Mouse (Mus musculus): ENCODE results near the gene Gm15217. TPM values are rescaled to one million over a fixed set of nuclear protein-coding genes. Genes with fewer than 3 reads are reported as not detected.

The Gm15217 gene
- total and polyA plus RNA-seq, 2 experiments from 2014 or later, result not detected

DNA sequence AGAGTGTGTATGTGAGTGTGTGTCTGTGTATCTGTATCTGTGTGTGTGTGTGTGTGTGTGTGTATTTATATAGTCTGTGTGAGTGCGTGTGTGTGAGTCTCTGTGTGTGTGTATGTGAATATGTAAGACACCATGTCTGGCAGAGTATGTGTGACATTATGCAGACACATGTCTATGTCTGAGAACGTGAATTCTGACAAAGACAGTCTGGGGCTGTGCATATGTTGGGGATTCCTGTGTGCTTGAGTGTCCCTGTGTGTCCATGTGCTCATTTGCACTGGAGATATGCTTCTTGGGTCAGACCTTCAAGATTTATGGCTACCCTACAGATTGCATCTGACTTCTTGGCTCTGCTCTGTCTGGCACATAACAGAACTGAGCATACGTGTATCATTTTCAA lies 42.6 kb downstream of the Gm15217 start:
- no peak for ATAC-seq (ENCODE audit: low FRiP score)
- no peaks in the 10 kb centered on the region for H3K4me1 ChIP-seq (ENCODE audit: insufficient read depth, low read length)
- H3K36me3 ChIP-seq (ENCODE audit: insufficient read depth, low read length), result no peaks in the 10 kb centered on the region
- DNase-seq (ENCODE audit: low spot score), result no peak
- no peak overlapping the region for H3K27ac ChIP-seq (ENCODE audit: low read depth, low read length)
- no peaks in the 10 kb centered on the region for H3K9me3 ChIP-seq (ENCODE audit: low read length)
- WGBS, result 88% methylated on average over 3 of the region's 3 CpGs
- no peak overlapping the region for H3K4me3 ChIP-seq (ENCODE audit: low read depth, low read length)
- no peak overlapping the region for H3K9ac ChIP-seq (replicated peaks; ENCODE audit: low read length, poor library complexity, severe bottlenecking)
- TF ChIP-seq CTCF (IDR thresholded peaks at IDR 0.05), result no peak
- no peak overlapping the region for H3K4me2 ChIP-seq (ENCODE audit: low read depth, low read length, poor library complexity, severe bottlenecking)
- H3K27me3 ChIP-seq (ENCODE audit: insufficient read depth, low read length), result no peaks in the 10 kb centered on the region

DNA sequence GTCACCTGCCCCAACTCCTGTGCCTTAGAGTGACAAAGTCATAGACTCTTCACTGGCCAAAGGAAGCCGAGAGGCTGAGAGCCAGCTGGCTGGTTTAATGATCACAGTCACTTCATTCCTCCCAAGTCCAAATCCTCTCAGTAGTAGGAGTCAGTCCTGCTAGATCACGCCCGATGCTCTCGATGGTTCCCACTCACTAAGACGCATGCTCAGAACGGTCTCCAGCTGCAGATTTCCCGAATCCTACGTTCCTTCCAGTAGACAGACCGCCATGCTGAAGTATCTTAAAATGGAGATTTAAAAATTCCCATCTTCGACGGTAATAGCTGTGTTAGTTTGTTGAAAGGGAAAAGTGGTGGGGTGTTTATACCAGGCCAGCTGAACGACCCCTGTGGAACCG lies 48.0 kb downstream of the Gm15217 start:
- no peak for TF ChIP-seq CTCF (IDR thresholded peaks at IDR 0.05)
- WGBS, result 95% methylated on average over 13 of the region's 13 CpGs
- H3K4me2 ChIP-seq (ENCODE audit: low read depth, low read length, poor library complexity, severe bottlenecking), result no peak overlapping the region
- no peak overlapping the region for H3K4me3 ChIP-seq (ENCODE audit: low read depth, low read length)
- ATAC-seq (ENCODE audit: low FRiP score) (no peak), DNase-seq (ENCODE audit: low spot score) (no peak)
- H3K9ac ChIP-seq (replicated peaks; ENCODE audit: low read length, poor library complexity, severe bottlenecking), result no peak overlapping the region
- H3K27ac ChIP-seq (ENCODE audit: low read depth, low read length), result no peak overlapping the region
- no peaks in the 10 kb centered on the region for H3K9me3 ChIP-seq (ENCODE audit: low read length)
- H3K36me3 ChIP-seq (ENCODE audit: insufficient read depth, low read length), result no peaks in the 10 kb centered on the region
- no peaks in the 10 kb centered on the region for H3K4me1 ChIP-seq (ENCODE audit: insufficient read depth, low read length)
- no peaks in the 10 kb centered on the region for H3K27me3 ChIP-seq (ENCODE audit: insufficient read depth, low read length)

DNA sequence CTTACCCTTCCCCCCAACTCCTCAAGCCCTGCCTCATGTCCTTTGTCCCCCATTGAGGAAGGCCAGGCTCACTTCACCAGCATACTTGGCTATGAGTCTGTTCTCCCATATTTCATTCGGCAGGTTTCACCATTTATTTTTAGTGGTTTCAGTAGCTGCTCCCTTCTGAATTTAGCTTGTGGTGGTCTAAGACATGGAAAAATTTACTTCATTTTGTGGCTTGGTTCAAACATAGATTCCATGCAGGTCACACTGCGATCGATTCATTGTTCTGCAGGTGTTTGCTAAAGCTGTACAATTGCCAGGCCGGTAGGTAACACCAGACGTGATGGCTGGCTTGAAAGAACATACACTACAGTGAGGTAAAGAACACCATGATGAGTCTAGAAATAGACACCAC lies 51.0 kb downstream of the Gm15217 start:
- DNase-seq (ENCODE audit: low spot score) (no peak), ATAC-seq (ENCODE audit: low FRiP score) (no peak)
- Histone ChIP-seq H3K36me3 (ENCODE audit: insufficient read depth, low read length) (no peaks in the 10 kb centered on the region), H3K9me3 (ENCODE audit: low read length) (no peaks in the 10 kb centered on the region), H3K4me1 (ENCODE audit: insufficient read depth, low read length) (no peaks in the 10 kb centered on the region), H3K4me3 (ENCODE audit: low read depth, low read length) (no peak overlapping the region), H3K27me3 (ENCODE audit: insufficient read depth, low read length) (no peaks in the 10 kb centered on the region), H3K4me2 (ENCODE audit: low read depth, low read length, poor library complexity, severe bottlenecking) (no peak overlapping the region), H3K27ac (ENCODE audit: low read depth, low read length) (no peak overlapping the region), H3K9ac (replicated peaks; ENCODE audit: low read length, poor library complexity, severe bottlenecking) (no peak overlapping the region)
- no peak for TF ChIP-seq CTCF (IDR thresholded peaks at IDR 0.05)
- 96% methylated on average over 5 of the region's 5 CpGs for WGBS

Other genes starting within 250 kb of the Gm15217 start
- gene Bmp4, start 11.3 kb downstream of the Gm15217 start, total RNA-seq (2014; rRNA removed), result 5.1 and 7.0 TPM in 2 replicates
- gene Bmp4, start 11.3 kb downstream of the Gm15217 start, polyA plus RNA-seq (2015; fragmentation: Nextera tagmentation; extraction: Ambion mirVana), result 4.6 and 7.5 TPM in 2 replicates

Measured in midbrain, postnatal 0 days (tissue).